Mouse (Mus musculus) lung, postnatal 0 days (tissue): ENCODE measurements around the gene Ecsit. TPM values are rescaled to one million over a fixed set of nuclear protein-coding genes. Genes with fewer than 3 reads are reported as not detected.
A peak's percentile ranks its signal among the peaks of the same experiment; 100 is the strongest.

ENCODE experiments used
- ATAC-seq: fragments of 200-750 bp; cut with Nextera tagmentation; 2 replicates; pipeline ENCODE4 v1.8.0; 2017; ENCODE audit warnings: moderate library complexity
- DNase-seq: peaks from one replicate; pipeline ENCODE4 v3.0.0-alpha.2; 2016; ENCODE audit warnings: low spot score
- H3K27ac ChIP-seq: fragments of 300-500 bp; sonication (generic); 2 replicates; pipeline ENCODE4 v1.5.1; 2014; ENCODE audit warnings: antibody characterized with exemption, mild to moderate bottlenecking, low read length, mixed read lengths
- H3K27me3 ChIP-seq: fragments of 300-500 bp; sonication (generic); replicated peaks from 2 replicates; pipeline ENCODE4 v1.6.1; 2014; ENCODE audit warnings: low read length, mixed read lengths; ENCODE audit not compliant: insufficient read depth
- H3K36me3 ChIP-seq: fragments of 300-500 bp; sonication (generic); 2 replicates; pipeline ENCODE4 v1.6.1; 2014; ENCODE audit warnings: low read length, mixed read lengths; ENCODE audit not compliant: insufficient read depth
- H3K4me1 ChIP-seq: fragments of 300-500 bp; sonication (generic); 2 replicates; pipeline ENCODE4 v1.6.1; 2014; ENCODE audit warnings: antibody characterized with exemption, low read depth, low read length, mixed read lengths; ENCODE audit not compliant: insufficient read depth
- H3K4me2 ChIP-seq: fragments of 300-500 bp; sonication (generic); replicated peaks from 2 replicates; pipeline ENCODE4 v1.6.1; 2014; ENCODE audit warnings: low read depth, mild to moderate bottlenecking, low read length, moderate library complexity, mixed read lengths
- H3K4me3 ChIP-seq: fragments of 300-500 bp; sonication (generic); 2 replicates; pipeline ENCODE4 v1.5.1; 2014; ENCODE audit warnings: low read depth, low read length
- H3K9ac ChIP-seq: fragments of 300-500 bp; sonication (generic); replicated peaks from 2 replicates; pipeline ENCODE4 v1.6.1; 2014; ENCODE audit warnings: low read depth, mild to moderate bottlenecking
- H3K9me3 ChIP-seq: fragments of 300-500 bp; sonication (generic); 2 replicates; pipeline ENCODE4 v1.6.1; 2016; ENCODE audit warnings: low read length, mixed read lengths
- CTCF ChIP-seq: IDR thresholded peaks from 2 replicates; pipeline ENCODE4 v1.5.1; 2016; ENCODE audit warnings: antibody characterized with exemption, mild to moderate bottlenecking
- EP300 ChIP-seq: IDR thresholded peaks from 2 replicates; pipeline ENCODE4 v1.6.1; 2016; ENCODE audit warnings: antibody characterized with exemption, mild to moderate bottlenecking, control low read depth
- WGBS: fragments of 180-500 bp; shearing (Covaris S2); extraction: QIAGEN DNeasy Blood & Tissue Kit; methylation state at CpG from one replicate; pipeline ENCODE4 v1.1.7; 2014; 5-methylcytosine and 5-hydroxymethylcytosine counted together
- polyA plus RNA-seq: library from polyadenylated mRNA; unstranded; fragments of >200 nt; fragmentation: Nextera tagmentation; extraction: Ambion mirVana; gene quantifications from 2 replicates; pipeline ENCODE4 v1.2.1, GENCODE M21; 2015

The Ecsit gene
- polyA plus RNA-seq, 1 experiment from 2014 or later: 21.9 TPM

DNA sequence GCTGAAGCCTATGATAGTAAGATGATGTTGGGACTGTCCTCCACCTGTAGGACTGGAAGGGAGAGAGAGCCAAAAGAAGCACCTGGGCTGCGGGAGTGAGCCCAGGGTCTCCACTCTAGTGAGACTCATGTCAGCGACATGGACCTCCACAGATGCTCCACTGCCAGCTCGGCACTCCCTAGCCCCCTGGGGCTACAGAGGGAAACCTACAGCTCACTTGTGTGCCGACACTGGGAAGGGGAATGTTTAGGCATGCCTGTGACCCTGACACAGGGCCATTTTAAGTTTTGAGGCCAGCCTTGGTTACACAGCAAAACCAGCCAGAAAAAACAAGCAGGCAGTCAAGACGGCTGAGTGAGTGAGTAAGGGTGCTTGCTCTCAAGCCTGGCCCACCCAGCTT, 18.0 kb downstream of the Ecsit start:
- no peak for DNase-seq
- 88% methylated on average over 5 of the region's 5 CpGs for WGBS

DNA sequence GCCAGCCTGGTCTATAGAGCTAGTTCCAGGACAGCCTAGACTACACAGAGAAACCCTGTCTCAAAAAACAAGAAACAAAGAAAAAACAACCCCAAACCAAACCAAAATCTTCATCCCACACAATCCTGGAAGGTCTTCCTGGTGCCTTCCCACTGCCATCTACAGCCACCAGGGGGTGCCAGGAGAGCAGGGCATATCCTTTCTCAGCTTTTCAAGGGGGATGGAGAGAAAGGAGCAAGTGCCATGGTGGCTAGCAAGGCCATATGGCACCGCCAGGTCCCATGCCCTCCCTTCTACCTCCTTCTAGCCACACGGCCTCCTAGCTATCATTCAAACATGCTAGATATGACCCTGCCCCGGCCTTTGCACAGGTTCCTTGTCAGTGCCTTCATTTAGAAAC, 18.8 kb downstream of the Ecsit start:
- H3K9me3 ChIP-seq: no peaks in the 10 kb centered on the region
- TF ChIP-seq CTCF (peak; percentile 97), EP300 (no peak)
- 81% methylated on average over 3 of the region's 3 CpGs for WGBS
- no peak overlapping the region for H3K27ac ChIP-seq
- ATAC-seq (no peak), DNase-seq (peak; percentile 66)
- peaks cover 6% of the 10 kb centered on the region; the same call in 1 of the 2 replicates for H3K4me1 ChIP-seq
- H3K36me3 ChIP-seq: peaks cover 22% of the 10 kb centered on the region; the same call in 1 of the 2 replicates
- no peak overlapping the region for H3K9ac ChIP-seq
- no peaks in the 10 kb centered on the region for H3K27me3 ChIP-seq
- no peak overlapping the region for H3K4me3 ChIP-seq
- no peak overlapping the region for H3K4me2 ChIP-seq

More for the DNA sequence above, 18.0 kb downstream of the Ecsit start:
- ATAC-seq: no peak
- no peak overlapping the region for H3K4me3 ChIP-seq
- no peak overlapping the region for H3K27ac ChIP-seq
- no peak overlapping the region for H3K9ac ChIP-seq
- peaks cover 6% of the 10 kb centered on the region; the same call in 1 of the 2 replicates for H3K4me1 ChIP-seq
- no peak for TF ChIP-seq EP300
- TF ChIP-seq CTCF: no peak
- no peak overlapping the region for H3K4me2 ChIP-seq
- no peaks in the 10 kb centered on the region for H3K27me3 ChIP-seq
- no peaks in the 10 kb centered on the region for H3K9me3 ChIP-seq
- H3K36me3 ChIP-seq: peaks cover 22% of the 10 kb centered on the region; the same call in 1 of the 2 replicates

DNA sequence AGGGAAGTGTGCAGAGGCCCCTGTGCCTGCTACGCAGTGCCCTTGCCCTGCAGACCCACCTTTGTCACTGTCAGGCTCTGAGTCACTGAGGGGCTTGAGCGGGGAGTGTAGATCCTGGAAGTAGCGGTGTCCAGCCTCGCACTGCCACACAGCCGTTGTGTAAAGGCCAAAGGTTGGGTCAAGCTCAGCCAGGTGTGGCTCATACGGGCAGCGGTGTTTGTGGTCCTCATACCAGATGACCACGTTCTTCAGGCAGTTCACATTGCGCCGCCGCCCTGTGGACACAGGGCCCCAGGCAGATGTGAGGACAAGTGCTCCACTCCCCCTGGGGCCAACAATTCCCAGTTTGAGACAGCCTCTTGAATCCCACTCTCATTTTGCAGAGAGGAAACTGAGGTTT, 19.6 kb downstream of the Ecsit start:
- WGBS: 92% methylated on average over 11 of the region's 11 CpGs
- no peak for DNase-seq
- no peak overlapping the region for H3K27ac ChIP-seq
- peaks cover 22% of the 10 kb centered on the region; the same call in 1 of the 2 replicates for H3K36me3 ChIP-seq
- H3K27me3 ChIP-seq: no peaks in the 10 kb centered on the region
- no peak overlapping the region for H3K4me3 ChIP-seq
- no peak overlapping the region for H3K4me2 ChIP-seq
- H3K9me3 ChIP-seq: no peaks in the 10 kb centered on the region
- no peak overlapping the region for H3K9ac ChIP-seq
- TF ChIP-seq CTCF: no peak
- H3K4me1 ChIP-seq: peaks cover 6% of the 10 kb centered on the region; the same call in 1 of the 2 replicates
- ATAC-seq: no peak

DNA sequence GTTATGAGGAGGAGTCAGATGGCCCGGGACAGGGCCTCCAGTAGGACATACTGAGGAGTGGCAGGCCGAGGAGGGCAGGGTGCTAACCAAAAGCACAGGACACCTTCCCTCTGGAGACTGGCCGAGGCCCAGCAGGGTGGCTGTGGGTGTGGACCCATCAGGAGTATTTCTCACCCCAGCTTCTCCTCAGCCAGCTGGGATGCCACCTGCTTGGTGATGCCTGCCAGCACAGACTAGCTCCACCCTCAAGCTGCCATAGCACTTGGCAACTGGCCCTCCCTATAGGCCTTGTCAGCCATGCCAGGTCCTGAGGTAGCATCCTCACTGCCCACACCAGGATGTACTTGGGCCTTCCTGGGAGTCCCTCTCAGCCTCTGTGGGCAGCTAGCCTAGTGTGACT, 20.9 kb downstream of the Ecsit start:
- H3K9me3 ChIP-seq: no peaks in the 10 kb centered on the region
- H3K36me3 ChIP-seq: peaks cover 22% of the 10 kb centered on the region; the same call in 1 of the 2 replicates
- TF ChIP-seq EP300 (no peak), CTCF (no peak)
- H3K27me3 ChIP-seq: no peaks in the 10 kb centered on the region
- no peak overlapping the region for H3K9ac ChIP-seq
- no peaks in the 10 kb centered on the region for H3K4me1 ChIP-seq
- H3K4me2 ChIP-seq: no peak overlapping the region
- 85% methylated on average over 3 of the region's 3 CpGs for WGBS
- ATAC-seq: no peak
- no peak for DNase-seq
- no peak overlapping the region for H3K4me3 ChIP-seq
- H3K27ac ChIP-seq: no peak overlapping the region

DNA sequence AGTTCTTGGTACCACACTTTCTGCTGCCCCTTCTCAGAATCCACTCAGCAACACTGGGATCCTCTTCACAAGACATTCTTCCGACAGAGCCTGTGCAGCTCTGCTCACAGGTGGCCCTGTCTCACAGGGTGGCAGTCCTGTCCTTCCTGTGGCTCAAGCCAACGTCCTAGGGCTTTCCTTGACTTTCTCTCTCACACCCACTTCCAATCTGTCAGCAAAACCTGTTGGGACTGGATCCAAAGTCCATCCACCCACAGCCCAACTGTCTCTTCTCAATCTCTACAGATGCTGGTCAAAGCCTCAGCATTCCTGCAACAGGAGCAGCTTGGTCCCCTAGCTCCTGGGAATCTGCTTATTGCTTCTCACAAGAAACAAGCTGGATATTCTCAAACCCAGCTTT, 23.9 kb downstream of the Ecsit start:
- DNase-seq: no peak
- H3K36me3 ChIP-seq: peaks cover 23% of the 10 kb centered on the region; the same call in 1 of the 2 replicates

DNA sequence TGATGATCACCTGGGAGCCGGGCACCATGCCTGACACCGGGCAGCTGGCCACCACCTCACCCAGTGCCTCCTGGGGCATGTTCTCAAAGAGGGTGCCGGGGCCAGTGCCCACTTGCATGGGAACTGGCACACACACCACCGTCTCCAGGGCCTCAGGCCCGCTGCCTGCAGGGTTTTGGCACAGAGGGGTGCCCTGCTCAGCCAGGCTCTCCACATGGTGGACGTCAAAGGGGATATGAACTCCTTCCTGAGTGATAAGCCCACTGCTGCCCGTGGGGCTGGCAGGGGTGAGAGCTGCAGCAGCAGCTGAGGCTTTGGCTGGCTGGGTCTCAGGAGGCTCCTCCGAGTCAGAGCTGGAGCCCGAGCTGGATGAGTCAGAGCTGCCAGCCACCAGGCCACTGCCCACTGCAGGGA, 27.2 kb downstream of the Ecsit start:
- H3K4me1 ChIP-seq: no peaks in the 10 kb centered on the region; the same call in 1 of the 2 replicates
- DNase-seq (no peak), ATAC-seq (no peak)
- H3K9ac ChIP-seq: no peak overlapping the region
- 0 out of 2 replicates have a peak, but pooled peaks cover 11% of the 10 kb centered on the region for H3K36me3 ChIP-seq
- 81% methylated on average over 9 of the region's 9 CpGs for WGBS
- no peak overlapping the region for H3K4me2 ChIP-seq
- no peak overlapping the region for H3K4me3 ChIP-seq
- TF ChIP-seq CTCF (no peak), EP300 (no peak)
- no peaks in the 10 kb centered on the region for H3K9me3 ChIP-seq
- H3K27me3 ChIP-seq: peaks cover 13% of the 10 kb centered on the region
- no peak overlapping the region for H3K27ac ChIP-seq

More for the DNA sequence above, 23.9 kb downstream of the Ecsit start:
- TF ChIP-seq EP300: no peak
- TF ChIP-seq CTCF: no peak
- no peak for ATAC-seq
- Histone ChIP-seq H3K4me3 (no peak overlapping the region), H3K4me1 (no peaks in the 10 kb centered on the region), H3K9ac (no peak overlapping the region), H3K27me3 (no peaks in the 10 kb centered on the region), H3K27ac (no peak overlapping the region), H3K9me3 (no peaks in the 10 kb centered on the region), H3K4me2 (no peak overlapping the region)
- WGBS: 70% methylated on average over 2 of the region's 2 CpGs
